ENCODE assay signal across 12 mouse cellular contexts in the genomic region with DNA sequence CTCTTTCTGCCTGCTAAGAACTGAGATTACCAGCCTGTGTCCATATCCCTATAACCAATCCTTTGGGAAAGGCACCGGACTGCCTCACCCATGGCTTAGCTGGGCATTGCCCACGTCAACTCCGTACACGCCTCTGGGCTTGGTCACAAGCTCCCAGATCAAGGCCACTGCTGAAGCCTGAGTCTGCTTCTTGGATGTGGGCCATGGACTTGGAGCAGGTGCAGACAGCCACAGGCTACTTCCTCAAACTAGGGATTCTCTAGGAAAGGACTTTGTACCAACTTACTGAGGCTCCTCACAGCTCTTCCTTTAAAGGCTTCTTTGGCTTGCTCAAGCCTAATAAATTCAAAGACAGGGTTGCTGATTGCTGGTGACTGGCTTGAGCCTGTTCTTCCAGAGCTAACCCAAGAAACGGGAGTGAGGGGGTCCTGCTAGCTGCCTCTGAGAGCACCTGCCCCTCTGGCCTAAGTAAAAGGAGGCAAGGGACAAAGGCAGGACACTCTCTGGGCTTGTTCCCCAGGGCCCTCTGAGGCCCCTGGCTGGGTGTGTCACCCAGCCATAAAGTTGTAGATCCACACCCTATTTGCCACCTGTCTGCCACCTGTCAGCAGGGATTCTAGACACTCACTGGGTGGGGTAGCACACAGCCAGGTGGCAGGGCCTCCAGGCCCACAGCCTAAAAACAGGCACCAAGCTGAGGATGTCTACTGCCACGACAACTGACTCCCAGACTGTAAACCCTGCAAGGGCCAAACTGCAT. TPM values are rescaled to one million over a fixed set of nuclear protein-coding genes. Genes with fewer than 3 reads are reported as not detected.
DNase-seq lines count a peak whose midpoint lies in the region; ATAC-seq lines count a peak whose summit lies in the region.
"Had no signal": no experiment of that assay in that cellular context is flagged by ENCODE, and none has a peak within 500 bp of the region (broad histone marks: within the 10 kb centered on the region; RNA-seq: fewer than 3 reads in every experiment).

No protein-coding gene starts in this region.

- no peaks in the 10 kb centered on the region for H3K27me3 ChIP-seq in intestine, embryonic 15.5 days (replicated peaks)
- H3K27me3 ChIP-seq in midbrain, embryonic 13.5 days = no peaks in the 10 kb centered on the region
- H3K27me3 ChIP-seq in forebrain, embryonic 15.5 days = no peaks in the 10 kb centered on the region
- no peaks in the 10 kb centered on the region for H3K27me3 ChIP-seq in neural tube, embryonic 15.5 days (replicated peaks)
- H3K27me3 ChIP-seq: CH12.LX had no signal

- peaks cover 16% of the 10 kb centered on the region for H3K4me1 ChIP-seq in intestine, embryonic 15.5 days (replicated peaks)
- 0 out of 2 replicates have a peak, but pooled peaks cover 3% of the 10 kb centered on the region for H3K4me1 ChIP-seq in midbrain, embryonic 13.5 days (replicated peaks)
- 0 out of 2 replicates have a peak, but pooled peaks cover 4% of the 10 kb centered on the region for H3K4me1 ChIP-seq in forebrain, embryonic 15.5 days
- peaks cover 3% of the 10 kb centered on the region; the same call in 1 of the 2 replicates for H3K4me1 ChIP-seq in neural tube, embryonic 15.5 days

- WGBS in intestine, embryonic 15.5 days = 70% methylated on average over 6 of the region's 6 CpGs
- 96% methylated on average over 6 of the region's 6 CpGs for WGBS in midbrain, embryonic 13.5 days
- 96% methylated on average over 6 of the region's 6 CpGs for WGBS in forebrain, embryonic 15.5 days
- 96% methylated on average over 6 of the region's 6 CpGs for WGBS in neural tube, embryonic 15.5 days

- peaks cover 27% of the 10 kb centered on the region for H3K36me3 ChIP-seq in intestine, embryonic 15.5 days
- peaks cover 44% of the 10 kb centered on the region for H3K36me3 ChIP-seq in midbrain, embryonic 13.5 days
- H3K36me3 ChIP-seq in forebrain, embryonic 15.5 days = peaks cover 24% of the 10 kb centered on the region
- peaks cover 33% of the 10 kb centered on the region for H3K36me3 ChIP-seq in neural tube, embryonic 15.5 days

- no peak overlapping the region for H3K9ac ChIP-seq in intestine, embryonic 15.5 days
- H3K9ac ChIP-seq in midbrain, embryonic 13.5 days (replicated peaks) = no peak overlapping the region
- H3K9ac ChIP-seq in forebrain, embryonic 15.5 days (replicated peaks) = no peak overlapping the region
- no peak overlapping the region for H3K9ac ChIP-seq in neural tube, embryonic 15.5 days (replicated peaks)
- H3K9ac ChIP-seq: hindbrain, embryonic 14.5 days had no signal

- intact Hi-C loops in heart, postnatal 36 days (cut with DNase I) = no loop called here

- peak; percentile 94 for ATAC-seq in intestine, embryonic 15.5 days
- ATAC-seq in midbrain, embryonic 13.5 days = no peak
- ATAC-seq in forebrain, embryonic 15.5 days (replicated peaks) = no peak
- ATAC-seq in neural tube, embryonic 15.5 days (ENCODE audit: low FRiP score) = no peak

- peak; percentile 25 for DNase-seq in heart, postnatal 4 days
- DNase-seq in heart, postnatal 36 days = no peak
- DNase-seq in adipocyte (ENCODE audit: low spot score) = peak; percentile 35
- peak; percentile 39 for DNase-seq in skeletal muscle tissue, adult 2 months (ENCODE audit: low read depth, low spot score)
- DNase-seq: right cerebral cortex, postnatal 4 days; thymus, postnatal 36 days had no signal

- H3K9me3 ChIP-seq in intestine, embryonic 15.5 days = no peaks in the 10 kb centered on the region
- no peaks in the 10 kb centered on the region for H3K9me3 ChIP-seq in midbrain, embryonic 13.5 days
- no peaks in the 10 kb centered on the region for H3K9me3 ChIP-seq in forebrain, embryonic 15.5 days
- no peaks in the 10 kb centered on the region for H3K9me3 ChIP-seq in neural tube, embryonic 15.5 days (replicated peaks)

- H3K27ac ChIP-seq in intestine, embryonic 15.5 days = peak overlapping the region; percentile 89
- no peak overlapping the region for H3K27ac ChIP-seq in midbrain, embryonic 13.5 days
- no peak overlapping the region for H3K27ac ChIP-seq in forebrain, embryonic 15.5 days (replicated peaks)
- H3K27ac ChIP-seq in neural tube, embryonic 15.5 days (replicated peaks) = no peak overlapping the region
- H3K27ac ChIP-seq: hindbrain, embryonic 14.5 days had no signal

- H3K4me3 ChIP-seq in intestine, embryonic 15.5 days (replicated peaks) = no peak overlapping the region
- H3K4me3 ChIP-seq in midbrain, embryonic 13.5 days (replicated peaks) = no peak overlapping the region
- H3K4me3 ChIP-seq in forebrain, embryonic 15.5 days = no peak overlapping the region
- no peak overlapping the region for H3K4me3 ChIP-seq in neural tube, embryonic 15.5 days (replicated peaks)

- H3K4me2 ChIP-seq in intestine, embryonic 15.5 days (replicated peaks) = peak overlapping the region; percentile 39
- no peak overlapping the region for H3K4me2 ChIP-seq in midbrain, embryonic 13.5 days (replicated peaks)
- H3K4me2 ChIP-seq in forebrain, embryonic 15.5 days (replicated peaks) = no peak overlapping the region
- H3K4me2 ChIP-seq in neural tube, embryonic 15.5 days = no peak overlapping the region
- H3K4me2 ChIP-seq: hindbrain, embryonic 14.5 days had no signal

RNA-seq across cellular contexts. Expression of gene Gtf2ird1, which starts 38.0 kb away (rescaled TPM):
- 10 to 100 TPM; 59.8 to 60.3 TPM for total RNA-seq in heart, postnatal 4 days (2021)
- total RNA-seq in heart, postnatal 36 days (2021) = 10 to 100 TPM; 23.4 to 26.9 TPM
- 81.6 and 84.4 TPM in 2 replicates for polyA plus RNA-seq in intestine, embryonic 15.5 days (2015; fragmentation: Nextera tagmentation; extraction: Ambion mirVana)
- polyA plus RNA-seq in midbrain, embryonic 13.5 days (2015; fragmentation: Nextera tagmentation; extraction: Ambion mirVana) = 89.6 and 96.6 TPM in 2 replicates
- polyA plus RNA-seq in forebrain, embryonic 15.5 days (2015; fragmentation: Nextera tagmentation; extraction: Ambion mirVana) = 89.7 and 93.3 TPM in 2 replicates
- 62.6 and 64.9 TPM in 2 replicates for polyA plus RNA-seq in neural tube, embryonic 15.5 days (2015; fragmentation: Nextera tagmentation; extraction: Ambion mirVana)

Comparison
In these comparisons a context has a peak if more than half of its experiments do, and no peak if none do; other contexts are left out.
1. DNase-seq: peak in heart, postnatal 4 days (single experiment), adipocyte (single experiment) and skeletal muscle tissue, adult 2 months (single experiment); none in heart, postnatal 36 days (0 of 2).